Mouse (Mus musculus) bone marrow macrophage, adult 2 months (primary cell): Measurements from ENCODE around the gene Creg2.

Experiments
- CTCF ChIP-seq: IDR thresholded peaks from 2 replicates; pipeline ENCODE4 v1.5.1; 2012; ENCODE audit warnings: low read depth, mild to moderate bottlenecking, low read length, moderate library complexity
- POLR2A ChIP-seq: IDR thresholded peaks from 2 replicates; pipeline ENCODE4 v1.6.1; 2012; ENCODE audit warnings: mild to moderate bottlenecking, low read depth, low read length, borderline replicate concordance

DNA sequence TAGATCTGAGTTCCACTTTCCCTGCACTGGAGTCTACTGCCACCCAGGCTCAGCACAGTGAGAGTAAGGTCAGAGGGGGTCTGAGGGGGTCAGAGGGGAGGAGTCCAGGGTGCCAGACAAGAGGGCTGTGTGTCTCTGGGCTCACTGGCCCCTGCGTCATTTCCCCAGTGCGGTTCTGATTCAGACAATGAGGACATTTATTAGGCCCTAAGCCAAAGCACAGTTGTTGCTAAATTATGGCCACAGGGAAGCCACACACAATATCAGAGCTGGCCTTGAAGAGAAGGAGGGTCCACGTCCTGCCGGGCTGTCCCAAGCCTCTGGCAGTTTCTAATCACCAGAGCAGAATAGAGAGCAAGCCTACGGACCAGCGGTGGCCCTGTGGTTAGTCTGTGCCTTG is 47.2 kb upstream of the Creg2 start:
- no peak for TF ChIP-seq CTCF
- no peak for TF ChIP-seq POLR2A
